Mouse (Mus musculus): Measurements from ENCODE around the gene Amer3.

GRCm38 (mm10) chr1:34536767-34537485 lies 42.5 kb upstream of the Amer3 start:
- TF ChIP-seq HCFC1 (IDR thresholded peaks at IDR 0.05; ENCODE audit: low read depth, low read length) = no peak
- TF ChIP-seq TAL1 (IDR thresholded peaks at IDR 0.05; ENCODE audit: low read length) = no peak
- TF ChIP-seq POLR2A (IDR thresholded peaks at IDR 0.05; ENCODE audit: control insufficient read depth in 1 of 2, insufficient read depth in 1 of 2, low read depth in 1 of 2, low read length in 2 of 2, poor library complexity in 1 of 2) = no peak
- TF ChIP-seq CTCF (IDR thresholded peaks at IDR 0.05 in 2 of 3, conservative IDR thresholded peaks at IDR 0.05 in 1 of 3; ENCODE audit: control insufficient read depth in 1 of 3, insufficient read depth in 1 of 3, low read depth in 2 of 3, low read length in 3 of 3, poor library complexity in 1 of 3, severe bottlenecking in 1 of 3) = no peak
- TF ChIP-seq EP300 (IDR thresholded peaks at IDR 0.05; ENCODE audit: low read depth in 1 of 2, low read length in 2 of 2) = no peak
